Mouse (Mus musculus) ES-Bruce4 (cell line): Measurements from ENCODE around the gene Rad9a. TPM values are rescaled to one million over a fixed set of nuclear protein-coding genes. Genes with fewer than 3 reads are reported as not detected.
"Not testable (repeated sequence)": the region's sequence is repeated elsewhere in the genome, so short reads cannot be mapped to it uniquely, and the experiment has no call there.

Experiments used
- H3K27ac ChIP-seq: 2 replicates; pipeline ENCODE4 v1.5.1; 2012; ENCODE audit warnings: low read length, inconsistent platforms; ENCODE audit not compliant: insufficient read depth
- H3K27me3 ChIP-seq: 2 replicates; pipeline ENCODE4 v1.6.1; 2012; ENCODE audit warnings: mild to moderate bottlenecking, low read length, inconsistent platforms; ENCODE audit not compliant: control insufficient read depth, poor library complexity, insufficient read depth, severe bottlenecking
- H3K36me3 ChIP-seq: 2 replicates; pipeline ENCODE4 v1.6.1; 2012; ENCODE audit warnings: inconsistent platforms, mild to moderate bottlenecking, low read length, moderate library complexity; ENCODE audit not compliant: control insufficient read depth, poor library complexity, insufficient read depth, severe bottlenecking
- H3K4me1 ChIP-seq: one replicate; pipeline ENCODE4 v1.8.1; 2011; ENCODE audit warnings: low read length; ENCODE audit not compliant: control insufficient read depth, insufficient read depth
- H3K4me3 ChIP-seq: 2 replicates; pipeline ENCODE4 v1.5.1; 2011; ENCODE audit warnings: low read depth, mild to moderate bottlenecking, low read length
- H3K9ac ChIP-seq: 2 replicates; pipeline ENCODE4 v1.6.1; 2012; ENCODE audit warnings: low read depth, mild to moderate bottlenecking, inconsistent platforms; ENCODE audit not compliant: poor library complexity, severe bottlenecking
- H3K9me3 ChIP-seq: replicated peaks from 2 replicates; pipeline ENCODE4 v1.6.1; 2012; ENCODE audit warnings: mild to moderate bottlenecking, low read length, inconsistent platforms; ENCODE audit not compliant: control insufficient read depth, poor library complexity, insufficient read depth, severe bottlenecking
- CTCF ChIP-seq: IDR thresholded peaks from one replicate; pipeline ENCODE4 v1.8.1; 2011; ENCODE audit warnings: low read depth, low read length
- EP300 ChIP-seq: IDR thresholded peaks from 2 replicates; pipeline ENCODE4 v1.6.1; 2011; ENCODE audit warnings: low read depth, low read length; ENCODE audit not compliant: insufficient read depth
- POLR2A ChIP-seq: IDR thresholded peaks from one replicate; pipeline ENCODE4 v1.8.1; 2011; ENCODE audit warnings: low read length; ENCODE audit not compliant: insufficient read depth
- polyA plus RNA-seq: library from polyadenylated mRNA; stranded (reverse); fragments of >200 nt; gene quantifications from 2 replicates; pipeline ENCODE4 v1.2.4, GENCODE M21; 2011; ENCODE audit warnings: low read depth; ENCODE audit not compliant: missing spikeins, insufficient read depth, insufficient read length

The Rad9a gene
- 42.3 and 48.2 TPM in 2 replicates for polyA plus RNA-seq

DNA sequence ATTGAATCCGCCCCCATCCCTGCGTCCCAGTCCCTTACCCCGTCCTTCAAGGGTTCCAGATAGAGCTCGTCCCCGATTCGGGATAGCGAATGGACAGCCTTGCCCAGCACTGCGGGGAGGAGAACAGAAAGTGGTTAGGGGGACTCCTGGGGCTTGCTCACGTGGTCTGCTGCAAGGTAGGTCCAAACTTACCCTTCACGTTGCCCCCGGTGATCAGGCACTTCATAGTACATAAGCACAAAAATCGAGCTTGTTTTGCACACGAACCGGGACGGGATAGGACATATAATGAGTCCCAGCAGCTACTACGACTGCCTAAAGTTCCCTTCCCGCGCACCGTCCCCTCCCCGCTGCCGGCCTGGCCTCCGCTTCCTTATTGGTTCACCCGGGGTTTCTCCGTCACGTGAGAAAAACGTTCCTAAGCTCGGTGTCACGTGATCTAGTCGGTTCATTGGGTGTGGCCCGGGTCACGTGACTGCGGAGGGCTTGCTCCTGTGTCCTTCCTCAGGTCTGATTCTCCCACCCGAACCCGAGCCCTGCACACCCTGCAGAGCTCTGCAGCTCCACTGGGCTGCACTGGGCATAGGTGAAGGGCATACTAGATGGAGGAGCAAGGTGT, at the start of gene Rad9a:
TSS of gene Rad9a (minus strand) at position 372 of the 619 bp plus-strand sequence.
- H3K4me3 ChIP-seq, result peak within 1 kb of the TSS; percentile 86
- H3K9me3 ChIP-seq, result no peaks in the 10 kb centered on the region
- no peak for TF ChIP-seq POLR2A
- peak; percentile 19; the same call in 1 of the 2 replicates for TF ChIP-seq EP300
- H3K4me1 ChIP-seq, result no peaks in the 10 kb centered on the region
- H3K27me3 ChIP-seq, result no peaks in the 10 kb centered on the region
- H3K36me3 ChIP-seq, result peaks cover 27% of the 10 kb centered on the region
- H3K27ac ChIP-seq, result peak within 1 kb of the TSS; percentile 22
- H3K9ac ChIP-seq, result peak within 1 kb of the TSS; percentile 69

DNA sequence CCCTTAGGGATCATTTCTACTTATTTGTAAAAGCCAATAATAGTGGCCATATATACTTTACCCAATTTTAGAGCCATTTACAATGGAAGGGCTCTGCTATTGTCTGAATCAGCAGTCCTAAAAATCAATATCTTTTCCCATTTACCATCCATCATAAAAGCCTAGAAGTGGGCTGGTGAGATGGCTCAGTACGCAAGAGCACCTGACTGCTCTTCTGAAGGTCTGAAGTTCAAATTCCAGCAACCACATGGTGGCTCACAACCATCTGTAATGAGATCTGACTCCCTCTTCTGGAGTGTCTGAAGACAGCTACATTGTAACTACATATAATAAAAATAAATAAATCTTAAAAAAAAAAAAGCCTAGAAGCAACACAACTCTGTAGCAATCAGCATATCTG, 47.2 kb upstream of the Rad9a start:
- H3K4me1 ChIP-seq, H3K9me3 ChIP-seq, H3K27ac ChIP-seq, H3K27me3 ChIP-seq, H3K4me3 ChIP-seq, H3K36me3 ChIP-seq, H3K9ac ChIP-seq: not testable (repeated sequence)

DNA sequence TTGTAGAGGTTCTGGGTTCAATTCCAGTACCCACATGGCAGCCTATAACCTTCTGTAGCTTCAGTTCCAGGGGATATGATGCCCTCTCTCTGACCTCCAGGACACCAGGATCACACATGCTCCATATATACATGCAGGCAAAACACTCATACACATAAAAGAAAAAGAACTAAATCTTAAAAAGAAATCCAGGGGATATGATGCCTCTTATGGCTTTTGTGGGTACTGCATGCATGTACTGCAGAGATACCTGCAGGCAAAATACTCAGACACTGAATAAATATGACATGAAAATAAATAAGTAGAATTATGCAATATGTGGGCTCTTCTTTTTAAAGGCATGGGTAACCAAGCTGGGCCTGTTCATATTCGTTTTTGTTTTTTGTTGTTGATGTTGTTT, 45.5 kb upstream of the Rad9a start:
- Histone ChIP-seq H3K9ac (no peak overlapping the region), H3K9me3 (no peaks in the 10 kb centered on the region), H3K4me3 (no peak overlapping the region), H3K36me3 (no peaks in the 10 kb centered on the region), H3K27me3 (no peaks in the 10 kb centered on the region), H3K4me1 (no peaks in the 10 kb centered on the region), H3K27ac (no peak overlapping the region)
- TF ChIP-seq CTCF (no peak), EP300 (no peak), POLR2A (no peak)

DNA sequence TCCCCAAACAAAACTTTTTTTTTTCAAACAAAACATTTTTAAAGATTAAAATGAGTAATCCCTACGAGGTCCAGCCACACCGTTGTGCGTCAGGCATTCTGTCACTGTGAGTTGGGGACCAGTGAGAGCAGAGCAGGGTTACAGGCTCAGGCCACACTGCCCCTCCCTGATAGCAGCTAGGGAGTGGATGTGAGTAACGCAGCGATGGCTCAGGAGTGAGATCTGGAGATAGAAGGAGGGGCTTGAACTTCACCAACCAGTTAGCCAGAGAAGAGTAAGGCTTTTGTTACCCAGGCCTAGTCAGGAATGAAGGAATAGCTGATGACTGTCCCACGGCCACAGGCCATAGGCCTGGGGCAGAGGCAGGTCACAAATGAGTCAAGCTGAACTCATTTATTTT, 43.3 kb upstream of the Rad9a start:
- H3K9me3 ChIP-seq, result no peaks in the 10 kb centered on the region
- no peak overlapping the region for H3K4me3 ChIP-seq
- H3K4me1 ChIP-seq, result no peaks in the 10 kb centered on the region
- H3K27me3 ChIP-seq, result no peaks in the 10 kb centered on the region
- H3K27ac ChIP-seq, result no peak overlapping the region
- TF ChIP-seq EP300, result no peak
- no peak for TF ChIP-seq CTCF
- TF ChIP-seq POLR2A, result no peak
- no peak overlapping the region for H3K9ac ChIP-seq
- H3K36me3 ChIP-seq, result no peaks in the 10 kb centered on the region

DNA sequence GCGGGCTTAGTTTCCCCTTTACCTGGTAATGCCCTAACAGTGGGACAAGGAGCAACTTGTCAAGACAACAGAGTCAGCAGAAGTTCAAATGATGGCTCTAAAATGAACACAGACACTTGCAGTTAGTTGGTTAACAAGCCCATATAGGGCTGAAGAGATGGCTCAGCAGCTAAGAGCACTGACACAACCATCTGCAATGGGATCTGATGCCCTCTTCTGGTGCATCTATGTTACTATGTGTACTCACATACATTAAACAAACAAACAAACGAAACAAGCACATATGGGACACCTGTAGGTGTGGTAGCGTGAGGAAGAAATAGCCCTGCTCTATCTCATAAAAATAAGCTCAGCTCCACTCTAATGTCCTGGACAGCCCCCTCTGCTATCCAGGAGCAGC, 41.0 kb upstream of the Rad9a start:
- Histone ChIP-seq H3K4me1 (no peaks in the 10 kb centered on the region), H3K27me3 (no peaks in the 10 kb centered on the region), H3K4me3 (no peak overlapping the region), H3K27ac (no peak overlapping the region), H3K9me3 (no peaks in the 10 kb centered on the region), H3K9ac (no peak overlapping the region), H3K36me3 (no peaks in the 10 kb centered on the region)
- TF ChIP-seq EP300 (no peak), CTCF (no peak), POLR2A (no peak)

DNA sequence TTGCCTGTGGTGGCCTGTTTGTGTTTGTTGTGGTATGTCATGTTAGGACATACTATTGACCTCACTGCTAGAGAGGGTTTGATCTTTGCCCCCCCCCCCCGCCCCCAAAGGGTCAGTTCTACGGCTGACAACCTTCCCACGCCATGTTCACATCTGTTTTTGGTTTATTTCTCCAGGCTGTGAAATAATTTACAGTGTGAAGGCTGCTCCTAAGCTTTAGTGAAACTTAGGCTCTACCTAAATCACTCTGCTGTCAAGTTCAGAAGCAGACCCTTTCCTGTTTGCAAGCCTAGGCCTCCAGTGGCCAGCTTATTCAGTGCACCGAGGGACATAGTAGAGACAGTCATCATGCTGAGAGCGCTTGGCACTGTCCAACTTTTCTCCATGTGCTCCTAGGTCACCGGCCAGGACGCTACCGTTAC, 38.8 kb upstream of the Rad9a start:
- Histone ChIP-seq H3K27me3 (no peaks in the 10 kb centered on the region), H3K4me3 (no peak overlapping the region), H3K4me1 (no peaks in the 10 kb centered on the region), H3K9me3 (no peaks in the 10 kb centered on the region), H3K27ac (no peak overlapping the region), H3K9ac (no peak overlapping the region), H3K36me3 (no peaks in the 10 kb centered on the region)
- no peak for TF ChIP-seq EP300
- TF ChIP-seq CTCF, result no peak
- TF ChIP-seq POLR2A, result no peak
